Mouse (Mus musculus): ENCODE data around the gene Cotl1. TPM values are rescaled to one million over a fixed set of nuclear protein-coding genes. Genes with fewer than 3 reads are reported as not detected.

Gene Cotl1
- polyA plus RNA-seq, 1 experiment from 2014 or later: 28.8 TPM

GRCm38 (mm10) chr8:119844577-119844976 is 4.2 kb upstream of the Cotl1 start:
- WGBS (ENCODE audit: insufficient replicate concordance): 41% methylated on average over 8 of the region's 8 CpGs
- no peak for TF ChIP-seq CTCF (IDR thresholded peaks at IDR 0.05; ENCODE audit: low read depth)
- TF ChIP-seq EP300 (IDR thresholded peaks at IDR 0.05; ENCODE audit: low read depth): no peak
- H3K4me2 ChIP-seq (ENCODE audit: low read depth, low read length): no peak overlapping the region
- no peak overlapping the region for H3K4me3 ChIP-seq (ENCODE audit: low read depth, low read length)
- H3K9me3 ChIP-seq (ENCODE audit: low read length): 0 out of 2 replicates have a peak, but pooled peaks cover 2% of the 10 kb centered on the region
- no peak overlapping the region for H3K9ac ChIP-seq (replicated peaks)
- H3K27me3 ChIP-seq (ENCODE audit: insufficient read depth, low read length): no peaks in the 10 kb centered on the region; the same call in 1 of the 2 replicates
- no peaks in the 10 kb centered on the region for H3K36me3 ChIP-seq (replicated peaks; ENCODE audit: insufficient read depth, low read length)
- ATAC-seq (no peak), DNase-seq (no peak)
- H3K27ac ChIP-seq (ENCODE audit: low read depth): no peak overlapping the region
- H3K4me1 ChIP-seq (ENCODE audit: insufficient read depth): peaks cover 15% of the 10 kb centered on the region

GRCm38 (mm10) chr8:119843444-119843843 is 3.1 kb upstream of the Cotl1 start:
- ATAC-seq (no peak), DNase-seq (peak; percentile 82)
- no peaks in the 10 kb centered on the region; the same call in 1 of the 2 replicates for H3K27me3 ChIP-seq (ENCODE audit: insufficient read depth, low read length)
- no peak overlapping the region for H3K9ac ChIP-seq (replicated peaks)
- WGBS (ENCODE audit: insufficient replicate concordance): 0% methylated on average over 4 of the region's 4 CpGs
- TF ChIP-seq EP300 (IDR thresholded peaks at IDR 0.05; ENCODE audit: low read depth) (no peak; the same call in 1 of the 2 replicates), CTCF (IDR thresholded peaks at IDR 0.05; ENCODE audit: low read depth) (peak; percentile 95)
- no peak overlapping the region for H3K4me3 ChIP-seq (ENCODE audit: low read depth, low read length)
- peaks cover 23% of the 10 kb centered on the region for H3K4me1 ChIP-seq (ENCODE audit: insufficient read depth)
- H3K4me2 ChIP-seq (ENCODE audit: low read depth, low read length): no peak overlapping the region
- no peak overlapping the region for H3K27ac ChIP-seq (ENCODE audit: low read depth)
- no peaks in the 10 kb centered on the region for H3K9me3 ChIP-seq (ENCODE audit: low read length)
- no peaks in the 10 kb centered on the region; the same call in 1 of the 2 replicates for H3K36me3 ChIP-seq (replicated peaks; ENCODE audit: insufficient read depth, low read length)

GRCm38 (mm10) chr8:119840905-119841411 is 614 bp upstream of the Cotl1 start:
- H3K4me3 ChIP-seq (ENCODE audit: low read depth, low read length): peak overlapping the region; percentile 78
- H3K27ac ChIP-seq (ENCODE audit: low read depth): peak overlapping the region; percentile 69
- no peaks in the 10 kb centered on the region; the same call in 1 of the 2 replicates for H3K27me3 ChIP-seq (ENCODE audit: insufficient read depth, low read length)
- ATAC-seq (peak; percentile 26), DNase-seq (peak; percentile 54)
- H3K4me1 ChIP-seq (ENCODE audit: insufficient read depth): peaks cover 32% of the 10 kb centered on the region
- no peak for TF ChIP-seq EP300 (IDR thresholded peaks at IDR 0.05; ENCODE audit: low read depth)
- no peak for TF ChIP-seq CTCF (IDR thresholded peaks at IDR 0.05; ENCODE audit: low read depth)
- H3K4me2 ChIP-seq (ENCODE audit: low read depth, low read length): peak overlapping the region; percentile 95
- H3K9me3 ChIP-seq (ENCODE audit: low read length): no peaks in the 10 kb centered on the region
- 23% methylated on average over 8 of the region's 8 CpGs for whole genome bisulfite sequencing (ENCODE audit: insufficient replicate concordance)
- H3K9ac ChIP-seq (replicated peaks): peak overlapping the region; percentile 84; the same call in 1 of the 2 replicates
- no peaks in the 10 kb centered on the region; the same call in 1 of the 2 replicates for H3K36me3 ChIP-seq (replicated peaks; ENCODE audit: insufficient read depth, low read length)

- H3K27ac ChIP-seq (ENCODE audit: low read depth): peak overlapping the region; percentile 82
- H3K4me1 ChIP-seq (ENCODE audit: insufficient read depth): peaks cover 36% of the 10 kb centered on the region
- no peak for DNase-seq
Measured at GRCm38 (mm10) chr8:119839419-119840021, 824 bp downstream of the Cotl1 start.

GRCm38 (mm10) chr8:119838983-119839340 is 1.4 kb downstream of the Cotl1 start:
- WGBS (ENCODE audit: insufficient replicate concordance): 68% methylated on average over 4 of the region's 4 CpGs
- Histone ChIP-seq H3K4me1 (ENCODE audit: insufficient read depth) (peaks cover 36% of the 10 kb centered on the region), H3K9ac (replicated peaks) (peak overlapping the region; percentile 84), H3K9me3 (ENCODE audit: low read length) (no peaks in the 10 kb centered on the region), H3K27ac (ENCODE audit: low read depth) (peak overlapping the region; percentile 82), H3K27me3 (ENCODE audit: insufficient read depth, low read length) (no peaks in the 10 kb centered on the region; the same call in 1 of the 2 replicates), H3K4me2 (ENCODE audit: low read depth, low read length) (peak overlapping the region; percentile 95), H3K36me3 (replicated peaks; ENCODE audit: insufficient read depth, low read length) (no peaks in the 10 kb centered on the region; the same call in 1 of the 2 replicates), H3K4me3 (ENCODE audit: low read depth, low read length) (peak overlapping the region; percentile 78)
- ATAC-seq (no peak), DNase-seq (no peak)
- TF ChIP-seq CTCF (IDR thresholded peaks at IDR 0.05; ENCODE audit: low read depth): no peak
- no peak for TF ChIP-seq EP300 (IDR thresholded peaks at IDR 0.05; ENCODE audit: low read depth)

More at GRCm38 (mm10) chr8:119839419-119840021, 824 bp downstream of the Cotl1 start:
- H3K9ac ChIP-seq (replicated peaks): peak overlapping the region; percentile 84
- peak overlapping the region; percentile 95 for H3K4me2 ChIP-seq (ENCODE audit: low read depth, low read length)
- H3K27me3 ChIP-seq (ENCODE audit: insufficient read depth, low read length): no peaks in the 10 kb centered on the region; the same call in 1 of the 2 replicates
- H3K4me3 ChIP-seq (ENCODE audit: low read depth, low read length): peak overlapping the region; percentile 78
- H3K36me3 ChIP-seq (replicated peaks; ENCODE audit: insufficient read depth, low read length): no peaks in the 10 kb centered on the region; the same call in 1 of the 2 replicates
- WGBS (ENCODE audit: insufficient replicate concordance): 13% methylated on average over 14 of the region's 14 CpGs
- ATAC-seq: no peak
- H3K9me3 ChIP-seq (ENCODE audit: low read length): no peaks in the 10 kb centered on the region
- TF ChIP-seq CTCF (IDR thresholded peaks at IDR 0.05; ENCODE audit: low read depth): no peak
- TF ChIP-seq EP300 (IDR thresholded peaks at IDR 0.05; ENCODE audit: low read depth): no peak
